In genomic region chr10:17496831-17497230, GRCm38 (mm10) we compare ENCODE assay signal across 15 mouse cellular contexts.
"Had no signal": no experiment of that assay in that cellular context is flagged by ENCODE, and none has a peak within 500 bp of the region (broad histone marks: within the 10 kb centered on the region; RNA-seq: fewer than 3 reads in every experiment).

No protein-coding gene starts in this region.

- H3K9me3 ChIP-seq: stomach, embryonic 15.5 days had no signal

- H3K27ac ChIP-seq: midbrain, embryonic 10.5 days; midbrain, embryonic 12.5 days; neural tube, embryonic 12.5 days; stomach, embryonic 15.5 days had no signal

- H3K4me3 ChIP-seq: midbrain, embryonic 10.5 days; midbrain, embryonic 12.5 days; myocyte; neural tube, embryonic 12.5 days; stomach, embryonic 15.5 days had no signal

- H3K4me2 ChIP-seq: lung, embryonic 14.5 days; midbrain, embryonic 12.5 days; neural tube, embryonic 12.5 days; stomach, embryonic 15.5 days had no signal

- H3K36me3 ChIP-seq: midbrain, embryonic 10.5 days; midbrain, embryonic 12.5 days; neural tube, embryonic 12.5 days; stomach, embryonic 15.5 days had no signal

- H3K27me3 ChIP-seq: midbrain, embryonic 12.5 days; neural tube, embryonic 12.5 days; stomach, embryonic 15.5 days had no signal

- H3K9ac ChIP-seq: liver, postnatal 0 days; lung, embryonic 14.5 days; midbrain, embryonic 12.5 days; neural tube, embryonic 12.5 days; stomach, embryonic 15.5 days had no signal

- DNase-seq: liver, postnatal 0 days; lung, embryonic 14.5 days; lung, postnatal 10 days; lung, postnatal 4 days; midbrain, embryonic 14.5 days; right cerebral cortex, postnatal 14 days; thymus, adult 18-20 months; thymus, postnatal 14 days; thymus, postnatal 36 days had no signal

- H3K4me1 ChIP-seq: midbrain, embryonic 10.5 days; midbrain, embryonic 12.5 days; neural tube, embryonic 12.5 days; stomach, embryonic 15.5 days had no signal

- ATAC-seq: liver, postnatal 0 days; midbrain, embryonic 16.5 days had no signal
